Mouse (Mus musculus) C2C12 (cell line): ENCODE results near the gene Wdr18.

Source experiments
- CEBPB ChIP-seq: IDR thresholded peaks from one replicate; pipeline ENCODE4 v1.6.1; 2011; ENCODE audit warnings: low read depth, mild to moderate bottlenecking, control low read depth, moderate library complexity
- CTCF ChIP-seq: IDR thresholded peaks from one replicate; pipeline ENCODE4 v1.5.1; 2011; ENCODE audit not compliant: control insufficient read depth, insufficient read depth, insufficient read length
- FOSL1 ChIP-seq: IDR thresholded peaks from one replicate; pipeline ENCODE4 v1.8.0; 2011; ENCODE audit warnings: mild to moderate bottlenecking, low read length; ENCODE audit not compliant: poor library complexity, insufficient read depth, severe bottlenecking
- MAX ChIP-seq: IDR thresholded peaks from one replicate; pipeline ENCODE4 v1.6.1; 2011; ENCODE audit warnings: mild to moderate bottlenecking, control low read depth
- MYOD1 ChIP-seq: IDR thresholded peaks from one replicate; pipeline ENCODE4 v1.6.1; 2011; ENCODE audit warnings: low read depth; ENCODE audit not compliant: control insufficient read depth, insufficient read length
- MYOG ChIP-seq: IDR thresholded peaks from one replicate; pipeline ENCODE4 v1.6.1; 2011; ENCODE audit not compliant: control insufficient read depth, insufficient read length; ENCODE audit errors: extremely low read depth
- USF1 ChIP-seq: IDR thresholded peaks from one replicate; pipeline ENCODE4 v1.6.1; 2011; ENCODE audit warnings: low read depth, mild to moderate bottlenecking, control low read depth, moderate library complexity

GRCm38 (mm10) chr10:79983205-79983604 lies 23.3 kb downstream of the Wdr18 start:
- no peak for TF ChIP-seq CTCF
- TF ChIP-seq MAX, result no peak
- no peak for TF ChIP-seq USF1
- TF ChIP-seq MYOD1, result no peak
- no peak for TF ChIP-seq CEBPB
- TF ChIP-seq FOSL1, result no peak
- no peak for TF ChIP-seq MYOG
